Mouse (Mus musculus) stomach, postnatal 0 days (tissue): Measurements from ENCODE around the gene Mea1. TPM values are rescaled to one million over a fixed set of nuclear protein-coding genes. Genes with fewer than 3 reads are reported as not detected.
A peak's percentile ranks its signal among the peaks of the same experiment; 100 is the strongest.

Experiments used
- ATAC-seq: fragments of 200-750 bp; cut with Nextera tagmentation; 2 replicates; pipeline ENCODE4 v1.8.0; 2017; ENCODE audit not compliant: low FRiP score, low TSS enrichment
- DNase-seq: peaks from one replicate; pipeline ENCODE4 v3.0.0-alpha.2; 2016; ENCODE audit warnings: low spot score
- H3K27ac ChIP-seq: fragments of 300-500 bp; sonication (generic); replicated peaks from 2 replicates; pipeline ENCODE4 v1.5.1; 2014; ENCODE audit warnings: mild to moderate bottlenecking, control low read depth
- H3K27me3 ChIP-seq: fragments of 300-500 bp; sonication (generic); 2 replicates; pipeline ENCODE4 v1.6.1; 2014; ENCODE audit warnings: low read length; ENCODE audit not compliant: control insufficient read depth, insufficient read depth
- H3K36me3 ChIP-seq: fragments of 300-500 bp; sonication (generic); 2 replicates; pipeline ENCODE4 v1.6.1; 2014; ENCODE audit warnings: low read length, mixed read lengths; ENCODE audit not compliant: control insufficient read depth, insufficient read depth
- H3K4me1 ChIP-seq: fragments of 300-500 bp; sonication (generic); replicated peaks from 2 replicates; pipeline ENCODE4 v1.6.1; 2014; ENCODE audit warnings: antibody characterized with exemption; ENCODE audit not compliant: control insufficient read depth, insufficient read depth
- H3K4me2 ChIP-seq: fragments of 300-500 bp; sonication (generic); replicated peaks from 2 replicates; pipeline ENCODE4 v1.6.1; 2014; ENCODE audit warnings: low read depth, mild to moderate bottlenecking, control low read depth, moderate library complexity
- H3K4me3 ChIP-seq: fragments of 300-500 bp; sonication (generic); 2 replicates; pipeline ENCODE4 v1.5.1; 2014; ENCODE audit warnings: low read depth, low read length, control low read depth
- H3K9ac ChIP-seq: fragments of 300-500 bp; sonication (generic); 2 replicates; pipeline ENCODE4 v1.6.1; 2014; ENCODE audit warnings: mild to moderate bottlenecking, low read length, control low read depth, mixed read lengths
- H3K9me3 ChIP-seq: fragments of 300-500 bp; sonication (generic); 2 replicates; pipeline ENCODE4 v1.6.1; 2016; ENCODE audit warnings: low read length; ENCODE audit not compliant: control insufficient read depth
- CTCF ChIP-seq: IDR thresholded peaks from 2 replicates; pipeline ENCODE4 v1.5.1; 2016; ENCODE audit warnings: antibody characterized with exemption, low read depth, mild to moderate bottlenecking, moderate library complexity
- EP300 ChIP-seq: optimal IDR thresholded peaks from 2 replicates; pipeline ENCODE3; 2016; ENCODE audit warnings: antibody characterized with exemption
- WGBS: fragments of 180-500 bp; shearing (Covaris S2); extraction: QIAGEN DNeasy Blood & Tissue Kit; methylation state at CpG from one replicate; pipeline ENCODE4 v1.1.7; 2014; 5-methylcytosine and 5-hydroxymethylcytosine counted together
- polyA plus RNA-seq: library from polyadenylated mRNA; unstranded; fragments of >200 nt; fragmentation: Nextera tagmentation; extraction: Ambion mirVana; gene quantifications from 2 replicates; pipeline ENCODE4 v1.2.1, GENCODE M21; 2015

The Mea1 gene
- polyA plus RNA-seq, 1 experiment from 2014 or later: 142 TPM

GRCm38 (mm10) chr17:46648436-46648835 lies 30.2 kb upstream of the Mea1 start:
- Histone ChIP-seq H3K27me3 (no peaks in the 10 kb centered on the region), H3K9me3 (no peaks in the 10 kb centered on the region), H3K4me1 (peaks cover 3% of the 10 kb centered on the region), H3K4me2 (no peak overlapping the region), H3K9ac (no peak overlapping the region), H3K4me3 (no peak overlapping the region), H3K36me3 (no peaks in the 10 kb centered on the region; the same call in 1 of the 2 replicates), H3K27ac (no peak overlapping the region)
- TF ChIP-seq EP300 (no peak), CTCF (no peak)
- ATAC-seq (no peak), DNase-seq (no peak)
- WGBS: 93% methylated on average over 9 of the region's 9 CpGs

GRCm38 (mm10) chr17:46649811-46650210 lies 28.8 kb upstream of the Mea1 start:
- 33% methylated on average over 15 of the region's 15 CpGs for WGBS
- H3K27me3 ChIP-seq: no peaks in the 10 kb centered on the region

GRCm38 (mm10) chr17:46650232-46651031 lies 28.2 kb upstream of the Mea1 start, which contains the start of gene Cul7:
TSS of gene Cul7 (plus strand) at chr17:46650337.
- H3K27me3 ChIP-seq: no peaks in the 10 kb centered on the region
- no peaks in the 10 kb centered on the region for H3K9me3 ChIP-seq
- ATAC-seq (peak; percentile 89), DNase-seq (peak; percentile 93)
- peak within 1 kb of the TSS; percentile 75 for H3K4me3 ChIP-seq
- peak within 1 kb of the TSS; percentile 85 for H3K4me2 ChIP-seq
- H3K9ac ChIP-seq: peak within 1 kb of the TSS; percentile 86
- peaks cover 3% of the 10 kb centered on the region for H3K4me1 ChIP-seq
- WGBS: under 1% methylated on average over 51 of the region's 58 CpGs
- peaks cover 12% of the 10 kb centered on the region for H3K36me3 ChIP-seq
- TF ChIP-seq CTCF: no peak; the same call in 1 of the 2 replicates
- peak; percentile 77 for TF ChIP-seq EP300
- H3K27ac ChIP-seq: peak within 1 kb of the TSS; percentile 96

More at GRCm38 (mm10) chr17:46649811-46650210, 28.8 kb upstream of the Mea1 start:
- Histone ChIP-seq H3K4me3 (peak overlapping the region; percentile 75), H3K4me2 (peak overlapping the region; percentile 85), H3K9me3 (no peaks in the 10 kb centered on the region), H3K36me3 (peaks cover 10% of the 10 kb centered on the region), H3K27ac (peak overlapping the region; percentile 96), H3K4me1 (peaks cover 3% of the 10 kb centered on the region), H3K9ac (peak overlapping the region; percentile 86)
- DNase-seq: no peak
- TF ChIP-seq CTCF (no peak), EP300 (no peak)
- ATAC-seq: no peak

GRCm38 (mm10) chr17:46651292-46651691 lies 27.3 kb upstream of the Mea1 start:
- ATAC-seq: no peak
- no peak for DNase-seq
- no peak for TF ChIP-seq EP300
- TF ChIP-seq CTCF: no peak
- H3K36me3 ChIP-seq: peaks cover 15% of the 10 kb centered on the region
- peak overlapping the region; percentile 86 for H3K9ac ChIP-seq
- H3K27ac ChIP-seq: peak overlapping the region; percentile 96
- peak overlapping the region; percentile 75 for H3K4me3 ChIP-seq
- peak overlapping the region; percentile 85 for H3K4me2 ChIP-seq
- no peaks in the 10 kb centered on the region for H3K9me3 ChIP-seq
- H3K4me1 ChIP-seq: peaks cover 3% of the 10 kb centered on the region
- H3K27me3 ChIP-seq: no peaks in the 10 kb centered on the region
- WGBS: 63% methylated on average over 17 of the region's 17 CpGs

- Histone ChIP-seq H3K4me2 (peak overlapping the region; percentile 85), H3K4me1 (peaks cover 3% of the 10 kb centered on the region), H3K36me3 (peaks cover 20% of the 10 kb centered on the region), H3K4me3 (peak overlapping the region; percentile 75), H3K9ac (peak overlapping the region; percentile 86), H3K9me3 (no peaks in the 10 kb centered on the region), H3K27me3 (no peaks in the 10 kb centered on the region), H3K27ac (no peak overlapping the region)
- TF ChIP-seq CTCF (no peak), EP300 (no peak)
- ATAC-seq (no peak), DNase-seq (no peak)
- 61% methylated on average over 20 of the region's 20 CpGs for WGBS
These were observed 26.6 kb upstream of the Mea1 start for GRCm38 (mm10) chr17:46651755-46652547.
